Mouse (Mus musculus) hindbrain, embryonic 15.5 days (tissue): ENCODE data around the gene Rnf135. TPM values are rescaled to one million over a fixed set of nuclear protein-coding genes. Genes with fewer than 3 reads are reported as not detected.
A peak's percentile ranks its signal among the peaks of the same experiment; 100 is the strongest.
"Not testable (repeated sequence)": the region's sequence is repeated elsewhere in the genome, so short reads cannot be mapped to it uniquely, and the experiment has no call there.

ENCODE experiments used
- ATAC-seq: fragments of 200-750 bp; cut with Nextera tagmentation; 2 replicates; pipeline ENCODE4 v1.8.0; 2017; ENCODE audit warnings: low read depth, moderate number of reproducible peaks, moderate TSS enrichment; ENCODE audit not compliant: low FRiP score
- H3K27ac ChIP-seq: fragments of 300-500 bp; sonication (generic); replicated peaks from 2 replicates; pipeline ENCODE4 v1.5.1; 2015; ENCODE audit warnings: mild to moderate bottlenecking, inconsistent platforms
- H3K27me3 ChIP-seq: fragments of 300-500 bp; sonication (generic); 2 replicates; pipeline ENCODE4 v1.6.1; 2015; ENCODE audit warnings: control low read depth, inconsistent platforms
- H3K36me3 ChIP-seq: fragments of 300-500 bp; sonication (generic); 2 replicates; pipeline ENCODE4 v1.6.1; 2015; ENCODE audit warnings: control low read depth, inconsistent platforms
- H3K4me1 ChIP-seq: fragments of 300-500 bp; sonication (generic); replicated peaks from 2 replicates; pipeline ENCODE4 v1.6.1; 2015; ENCODE audit warnings: control low read depth, inconsistent platforms
- H3K4me2 ChIP-seq: fragments of 300-500 bp; sonication (generic); 2 replicates; pipeline ENCODE4 v1.6.1; 2015; ENCODE audit warnings: moderate library complexity, mild to moderate bottlenecking, inconsistent platforms
- H3K4me3 ChIP-seq: fragments of 300-500 bp; sonication (generic); 2 replicates; pipeline ENCODE4 v1.5.1; 2015; ENCODE audit warnings: mild to moderate bottlenecking, inconsistent platforms
- H3K9ac ChIP-seq: fragments of 300-500 bp; sonication (generic); 2 replicates; pipeline ENCODE4 v1.6.1; 2015; ENCODE audit warnings: inconsistent platforms
- H3K9me3 ChIP-seq: fragments of 300-500 bp; sonication (generic); 2 replicates; pipeline ENCODE4 v1.6.1; 2016; ENCODE audit warnings: control low read depth, inconsistent platforms
- WGBS: fragments of 180-500 bp; shearing (Covaris S2); methylation state at CpG from one replicate; pipeline ENCODE4 v1.1.7; 2015; 5-methylcytosine and 5-hydroxymethylcytosine counted together
- polyA plus RNA-seq: library from polyadenylated mRNA; unstranded; fragments of >200 nt; fragmentation: Nextera tagmentation; extraction: Ambion mirVana; gene quantifications from 2 replicates; pipeline ENCODE4 v1.2.1, GENCODE M21; 2015

Gene Rnf135
- polyA plus RNA-seq, 1 experiment from 2014 or later, result 3.9 TPM

DNA sequence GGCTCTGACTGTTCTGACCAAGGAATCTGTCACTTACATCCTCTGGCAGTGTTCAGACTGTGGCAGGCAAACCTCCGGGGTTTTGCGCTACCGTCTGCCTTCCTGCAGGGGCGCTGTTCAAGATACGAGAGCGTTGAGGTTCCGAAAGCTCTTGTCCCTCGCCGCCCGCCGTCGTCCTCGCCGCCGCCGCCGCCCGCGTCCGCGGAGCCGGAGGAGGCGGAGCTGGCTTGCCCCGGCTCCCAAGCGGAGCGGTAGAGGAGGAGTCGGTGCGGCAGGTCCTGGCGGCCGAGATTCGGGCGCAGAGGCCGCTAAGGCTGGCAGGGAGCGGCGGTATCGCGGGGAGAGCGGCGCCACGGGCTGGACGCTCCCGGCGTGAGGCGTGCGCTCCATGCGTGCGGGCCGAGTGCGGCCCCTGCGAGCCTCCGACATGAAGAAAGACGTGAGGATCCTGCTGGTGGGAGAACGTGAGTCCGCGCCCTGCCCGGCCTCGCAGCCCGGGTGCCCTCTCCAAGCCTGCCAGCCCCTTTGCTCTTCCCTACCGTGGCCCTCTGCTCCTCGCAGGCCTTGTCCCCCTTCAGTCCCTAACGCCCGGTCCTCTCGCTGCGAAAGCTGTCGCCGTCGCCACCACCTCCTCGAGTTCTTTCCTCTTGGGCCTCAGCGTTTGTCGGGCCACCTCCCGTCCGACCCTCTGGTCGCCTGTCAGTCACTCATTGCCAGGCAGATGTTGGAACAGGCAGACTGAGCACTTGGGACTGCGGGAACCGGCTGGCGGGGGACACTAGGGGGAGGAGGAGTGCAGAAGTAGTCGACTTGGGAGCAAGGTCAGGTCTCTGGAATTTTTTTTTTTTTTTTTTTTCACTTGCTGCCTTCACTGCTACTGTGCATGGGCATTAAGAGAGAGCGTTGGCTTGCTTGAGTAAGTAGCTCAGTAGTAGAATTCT lies 25.5 kb downstream of the Rnf135 start, which contains the start of gene Rhot1:
TSS of gene Rhot1 (plus strand) at position 160 of the 941 bp plus-strand sequence.
- peak within 1 kb of the TSS; percentile 90 for H3K4me3 ChIP-seq
- peak within 1 kb of the TSS; percentile 91 for H3K27ac ChIP-seq
- H3K4me1 ChIP-seq, result peaks cover 18% of the 10 kb centered on the region
- ATAC-seq, result peak; percentile 95
- no peaks in the 10 kb centered on the region for H3K9me3 ChIP-seq
- H3K27me3 ChIP-seq, result no peaks in the 10 kb centered on the region
- peaks cover 4% of the 10 kb centered on the region; the same call in 1 of the 2 replicates for H3K36me3 ChIP-seq
- peak within 1 kb of the TSS; percentile 61 for H3K4me2 ChIP-seq
- under 1% methylated on average over 75 of the region's 78 CpGs for WGBS
- H3K9ac ChIP-seq, result peak within 1 kb of the TSS; percentile 94

DNA sequence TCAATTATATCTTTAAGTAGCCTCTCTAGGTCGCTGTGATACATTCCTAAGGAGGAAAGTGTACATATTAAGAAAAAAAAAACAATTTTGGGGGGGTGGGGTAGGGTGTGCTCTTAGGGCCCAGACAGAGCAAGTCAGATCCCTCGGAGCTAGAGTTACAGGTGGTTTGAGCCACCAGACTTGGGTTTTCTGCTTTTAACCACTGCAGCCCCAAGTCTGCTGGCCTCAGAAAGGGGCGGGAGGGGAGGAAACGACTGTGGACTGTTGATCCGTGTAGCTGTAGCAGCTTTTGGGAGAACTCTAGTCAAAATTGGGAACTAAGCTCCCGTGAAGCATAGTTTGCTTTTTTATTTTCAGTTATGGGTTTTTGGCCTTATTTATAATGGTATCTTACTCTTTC lies 26.7 kb downstream of the Rnf135 start:
- H3K4me3 ChIP-seq, result peak overlapping the region; percentile 90
- no peak overlapping the region for H3K27ac ChIP-seq
- ATAC-seq, result no peak
- peaks cover 18% of the 10 kb centered on the region for H3K4me1 ChIP-seq
- H3K9me3 ChIP-seq, result no peaks in the 10 kb centered on the region
- no peaks in the 10 kb centered on the region for H3K27me3 ChIP-seq
- H3K9ac ChIP-seq, result peak overlapping the region; percentile 94; the same call in 1 of the 2 replicates
- WGBS, result 60% methylated on average over 6 of the region's 6 CpGs
- H3K36me3 ChIP-seq, result peaks cover 12% of the 10 kb centered on the region; the same call in 1 of the 2 replicates
- H3K4me2 ChIP-seq, result peak overlapping the region; percentile 61

- H3K36me3 ChIP-seq, result peaks cover 14% of the 10 kb centered on the region; the same call in 1 of the 2 replicates
- peaks cover 18% of the 10 kb centered on the region for H3K4me1 ChIP-seq
- no peak for ATAC-seq
- no peak overlapping the region for H3K4me3 ChIP-seq
- WGBS, result 91% methylated on average over 2 of the region's 2 CpGs
- H3K27ac ChIP-seq, result no peak overlapping the region
- no peaks in the 10 kb centered on the region for H3K27me3 ChIP-seq
- no peak overlapping the region for H3K4me2 ChIP-seq
- H3K9me3 ChIP-seq, result no peaks in the 10 kb centered on the region
- no peak overlapping the region for H3K9ac ChIP-seq
Measured at GRCm38 (mm10) chr11:80212282-80212681, 28.6 kb downstream of the Rnf135 start.

DNA sequence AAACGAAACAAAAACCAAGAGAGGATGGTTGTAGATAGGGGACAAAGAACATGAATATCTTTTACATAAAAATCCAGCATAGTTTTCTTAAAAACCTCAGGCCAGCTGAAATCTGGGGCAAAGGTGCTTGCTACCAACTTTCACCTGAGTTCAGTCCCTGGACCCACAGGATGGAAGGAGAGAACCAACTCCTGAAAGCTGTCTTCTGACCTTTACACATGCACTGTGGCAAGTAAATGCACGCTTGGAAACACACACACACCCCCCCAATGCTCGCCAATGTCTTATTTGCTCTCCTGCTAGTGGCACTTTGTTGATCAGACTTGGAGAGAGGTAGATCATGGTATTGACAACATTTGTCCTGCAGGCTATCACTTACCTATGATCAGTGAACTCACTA lies 31.6 kb downstream of the Rnf135 start:
- Histone ChIP-seq H3K27ac (no peak overlapping the region), H3K36me3 (peaks cover 16% of the 10 kb centered on the region; the same call in 1 of the 2 replicates), H3K4me1 (peaks cover 12% of the 10 kb centered on the region), H3K27me3 (no peaks in the 10 kb centered on the region), H3K9ac (no peak overlapping the region), H3K4me2 (no peak overlapping the region), H3K4me3 (no peak overlapping the region), H3K9me3 (no peaks in the 10 kb centered on the region)
- no peak for ATAC-seq
- 94% methylated on average over 3 of the region's 3 CpGs for WGBS

DNA sequence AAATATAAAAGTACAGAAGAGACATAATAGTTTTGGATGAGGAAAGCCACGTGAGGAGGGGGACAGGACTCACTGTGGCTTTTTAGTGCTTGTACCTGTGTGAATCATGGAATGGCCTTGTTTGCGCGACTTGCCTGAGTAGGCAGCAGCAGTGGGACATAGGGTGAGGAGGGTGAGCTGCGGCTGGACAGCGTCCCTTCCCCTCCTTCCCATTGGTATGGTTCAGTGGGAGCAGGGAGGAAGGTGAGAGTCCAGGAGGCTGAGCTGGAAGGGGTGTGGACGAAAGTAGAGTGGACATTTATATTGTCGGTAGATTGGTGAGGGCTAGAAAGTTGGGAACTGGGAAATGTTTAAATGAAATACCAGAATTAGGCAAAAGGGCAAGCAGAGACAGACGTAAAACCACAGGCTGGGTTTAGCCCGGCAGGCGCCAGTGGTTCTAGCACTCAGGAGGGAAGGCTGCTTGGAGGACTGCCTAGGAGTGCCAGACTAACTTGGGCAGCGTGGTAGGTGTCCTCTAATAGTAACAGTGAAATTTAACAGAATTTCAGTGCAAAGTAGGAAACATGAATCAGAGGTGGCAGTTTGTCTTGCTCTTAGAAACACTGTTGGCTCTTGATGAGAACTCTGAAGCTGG lies 35.1 kb downstream of the Rnf135 start:
- 87% methylated on average over 11 of the region's 11 CpGs for WGBS
- no peaks in the 10 kb centered on the region for H3K27me3 ChIP-seq
- no peak overlapping the region for H3K27ac ChIP-seq
- H3K4me2 ChIP-seq, result no peak overlapping the region
- no peak overlapping the region for H3K9ac ChIP-seq
- peaks cover 34% of the 10 kb centered on the region for H3K36me3 ChIP-seq
- no peak for ATAC-seq
- no peaks in the 10 kb centered on the region for H3K4me1 ChIP-seq
- no peaks in the 10 kb centered on the region for H3K9me3 ChIP-seq
- H3K4me3 ChIP-seq, result no peak overlapping the region

GRCm38 (mm10) chr11:80230066-80230465 lies 46.4 kb downstream of the Rnf135 start:
- H3K9me3 ChIP-seq, H3K4me1 ChIP-seq, H3K4me2 ChIP-seq, ATAC-seq, H3K27ac ChIP-seq, H3K27me3 ChIP-seq, H3K9ac ChIP-seq, H3K4me3 ChIP-seq: not testable (repeated sequence)
- peaks cover 48% of the 10 kb centered on the region for H3K36me3 ChIP-seq
- 92% methylated on average over 5 of the region's 5 CpGs for WGBS

GRCm38 (mm10) chr11:80237278-80237677 lies 53.6 kb downstream of the Rnf135 start:
- Histone ChIP-seq H3K9me3 (no peaks in the 10 kb centered on the region), H3K9ac (no peak overlapping the region), H3K27ac (no peak overlapping the region), H3K4me3 (no peak overlapping the region), H3K4me2 (no peak overlapping the region), H3K36me3 (peaks cover 28% of the 10 kb centered on the region), H3K27me3 (no peaks in the 10 kb centered on the region), H3K4me1 (no peaks in the 10 kb centered on the region)
- WGBS, result 89% methylated on average over 3 of the region's 3 CpGs
- ATAC-seq, result no peak

GRCm38 (mm10) chr11:80238306-80238705 lies 54.7 kb downstream of the Rnf135 start:
- no peak overlapping the region for H3K4me3 ChIP-seq
- no peak overlapping the region for H3K9ac ChIP-seq
- no peaks in the 10 kb centered on the region for H3K27me3 ChIP-seq
- no peak overlapping the region for H3K27ac ChIP-seq
- 93% methylated on average over 4 of the region's 4 CpGs for WGBS
- H3K4me1 ChIP-seq, result no peaks in the 10 kb centered on the region
- H3K9me3 ChIP-seq, result no peaks in the 10 kb centered on the region
- H3K36me3 ChIP-seq, result peaks cover 33% of the 10 kb centered on the region
- no peak for ATAC-seq
- no peak overlapping the region for H3K4me2 ChIP-seq

DNA sequence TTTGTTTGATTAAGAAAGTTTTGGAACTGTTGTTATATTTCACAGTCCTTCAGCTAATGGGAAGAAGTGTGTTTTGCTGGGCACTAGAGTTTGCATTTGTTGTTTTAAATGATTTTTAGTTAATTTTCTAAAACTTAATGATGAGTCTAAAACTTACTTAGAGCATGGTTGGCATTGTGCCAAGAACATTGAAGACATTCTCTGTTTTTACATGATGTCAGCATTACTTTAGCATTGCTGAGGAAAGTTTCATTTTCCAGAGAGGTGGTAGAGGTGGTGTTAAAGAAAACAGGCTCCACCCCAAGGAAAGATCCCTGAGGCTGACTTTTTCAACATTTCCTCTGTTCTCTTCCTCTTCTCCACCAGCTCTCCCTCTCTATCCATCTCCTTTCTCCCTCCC lies 63.4 kb downstream of the Rnf135 start:
- H3K27me3 ChIP-seq, result no peaks in the 10 kb centered on the region
- H3K9ac ChIP-seq, result no peak overlapping the region
- no peaks in the 10 kb centered on the region for H3K4me1 ChIP-seq
- H3K9me3 ChIP-seq, result no peaks in the 10 kb centered on the region
- H3K4me3 ChIP-seq, result no peak overlapping the region
- no peak overlapping the region for H3K4me2 ChIP-seq
- no peak overlapping the region for H3K27ac ChIP-seq
- no peak for ATAC-seq
- H3K36me3 ChIP-seq, result peaks cover 78% of the 10 kb centered on the region

GRCm38 (mm10) chr11:80248531-80248930 lies 64.9 kb downstream of the Rnf135 start:
- no peak overlapping the region for H3K4me2 ChIP-seq
- H3K27me3 ChIP-seq, result no peaks in the 10 kb centered on the region
- H3K36me3 ChIP-seq, result peaks cover 72% of the 10 kb centered on the region
- H3K9me3 ChIP-seq, result no peaks in the 10 kb centered on the region
- no peaks in the 10 kb centered on the region for H3K4me1 ChIP-seq
- ATAC-seq, result no peak
- H3K27ac ChIP-seq, result no peak overlapping the region
- 95% methylated on average over 3 of the region's 3 CpGs for WGBS
- H3K4me3 ChIP-seq, result no peak overlapping the region
- no peak overlapping the region for H3K9ac ChIP-seq
